Mouse (Mus musculus) mammary gland, adult 2 months (tissue): ENCODE data around the gene Olfr972. TPM values are rescaled to one million over a fixed set of nuclear protein-coding genes. Genes with fewer than 3 reads are reported as not detected.

Source experiments
- polyA plus RNA-seq: library from polyadenylated mRNA; depleted of rRNA; stranded (reverse); fragments of >200 nt; gene quantifications from 2 replicates; pipeline ENCODE4 v1.2.3, GENCODE M21; 2012; ENCODE audit warnings: low replicate concordance; rRNA removed

The Olfr972 gene
- not detected in 2 replicates for polyA plus RNA-seq

GRCm38 (mm10) chr9:39866122-39866521 is at the start of gene Olfr972:
TSS of gene Olfr972 (plus strand) at chr9:39866422.

GRCm38 (mm10) chr9:39836576-39836975 is 29.6 kb upstream of the Olfr972 start, which contains the start of gene Olfr971:
TSS of gene Olfr971 (plus strand) at chr9:39836876.

GRCm38 (mm10) chr9:39907036-39907435 is 40.8 kb downstream of the Olfr972 start, which contains the start of gene Olfr229:
TSS of gene Olfr229 (plus strand) at chr9:39907336.

Other genes starting within 250 kb of the Olfr972 start
- not detected in 2 replicates for gene Olfr960, start 245.0 kb upstream of the Olfr972 start, polyA plus RNA-seq
- gene Olfr961, start 221.3 kb upstream of the Olfr972 start, polyA plus RNA-seq: not detected in 2 replicates
- not detected in 2 replicates for gene Olfr963, start 199.2 kb upstream of the Olfr972 start, polyA plus RNA-seq
- not detected in 2 replicates for gene Olfr149, start 159.3 kb upstream of the Olfr972 start, polyA plus RNA-seq
- not detected in 2 replicates for gene Olfr965, start 155.1 kb upstream of the Olfr972 start, polyA plus RNA-seq
- gene Olfr150, start 135.4 kb upstream of the Olfr972 start, polyA plus RNA-seq: not detected in 2 replicates
- gene Olfr967, start 120.2 kb upstream of the Olfr972 start, polyA plus RNA-seq: not detected in 2 replicates
- not detected in 2 replicates for gene Olfr968, start 83.2 kb upstream of the Olfr972 start, polyA plus RNA-seq
- not detected in 2 replicates for gene Olfr969, start 75.5 kb upstream of the Olfr972 start, polyA plus RNA-seq
- not detected in 2 replicates for gene Olfr970, start 57.6 kb upstream of the Olfr972 start, polyA plus RNA-seq
- gene Olfr971, start 29.5 kb upstream of the Olfr972 start, polyA plus RNA-seq: not detected in 2 replicates
- gene Olfr229, start 40.9 kb downstream of the Olfr972 start, polyA plus RNA-seq: not detected in 2 replicates
- not detected in 2 replicates for gene Olfr974, start 71.1 kb downstream of the Olfr972 start, polyA plus RNA-seq
- gene Olfr975, start 85.6 kb downstream of the Olfr972 start, polyA plus RNA-seq: not detected in 2 replicates
- gene Olfr976, start 94.7 kb downstream of the Olfr972 start, polyA plus RNA-seq: not detected in 2 replicates
- not detected in 2 replicates for gene Olfr978, start 125.7 kb downstream of the Olfr972 start, polyA plus RNA-seq
- not detected in 2 replicates for gene Olfr979, start 137.0 kb downstream of the Olfr972 start, polyA plus RNA-seq
- gene Olfr980, start 143.2 kb downstream of the Olfr972 start, polyA plus RNA-seq: not detected in 2 replicates
- not detected in 2 replicates for gene Olfr981, start 155.0 kb downstream of the Olfr972 start, polyA plus RNA-seq
- gene Olfr982, start 207.4 kb downstream of the Olfr972 start, polyA plus RNA-seq: not detected in 2 replicates
- not detected in 2 replicates for gene Olfr983, start 227.2 kb downstream of the Olfr972 start, polyA plus RNA-seq
- gene Olfr984, start 247.8 kb downstream of the Olfr972 start, polyA plus RNA-seq: not detected in 2 replicates